ENCODE assay signal across 8 mouse cellular contexts in the genomic region with DNA sequence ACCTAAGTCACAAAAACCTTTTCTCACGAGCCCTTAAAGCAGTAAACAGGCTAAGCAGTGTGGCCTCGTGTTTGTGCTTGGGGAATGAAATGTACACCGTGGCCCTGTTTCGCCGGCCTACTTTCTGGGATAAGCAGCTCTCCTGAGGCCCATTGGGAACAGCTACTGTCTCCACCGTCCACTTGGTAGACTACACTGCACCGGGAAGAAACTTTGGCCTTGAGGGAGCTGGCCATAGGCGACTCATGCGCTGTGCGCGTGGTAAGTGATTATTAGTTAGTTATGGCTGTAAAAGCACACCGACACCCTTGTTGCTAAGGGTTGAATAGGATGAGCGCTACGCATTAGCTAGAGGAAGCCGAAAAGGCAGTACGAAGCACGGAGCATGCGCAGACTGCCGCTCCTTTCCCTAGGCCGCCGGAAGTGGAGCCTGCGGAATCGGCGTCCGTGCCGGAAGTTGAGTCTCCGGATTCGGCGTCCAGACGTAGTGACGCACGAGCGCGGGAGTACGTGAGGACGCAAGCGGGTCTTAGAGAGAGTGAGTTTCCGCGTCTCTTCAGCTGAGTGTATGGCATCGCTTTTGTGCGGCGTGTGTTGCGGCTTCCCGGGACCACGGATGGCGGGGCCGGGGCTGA. TPM values are rescaled to one million over a fixed set of nuclear protein-coding genes. Genes with fewer than 3 reads are reported as not detected.
DNase-seq lines count a peak whose midpoint lies in the region; ATAC-seq and TF ChIP-seq lines count a peak whose summit lies in the region.

TSS of gene Rhbdd1 (plus strand) at position 342 of the 635 bp plus-strand sequence.

- peak; percentile 97 for ATAC-seq in activated CD4-positive, CD25-positive, alpha-beta regulatory T cell, adult 4 months

- no peak for TF ChIP-seq CTCF in cortical plate, adult 2 months (IDR thresholded peaks at IDR 0.05; ENCODE audit: extremely low read depth, insufficient read depth, low read length)

- peak; percentile 94 for TF ChIP-seq POLR2A in cortical plate, adult 2 months (IDR thresholded peaks at IDR 0.05; ENCODE audit: extremely low read depth, insufficient read depth, low read length)

- peak within 1 kb of the TSS; percentile 89 for H3K27ac ChIP-seq in cortical plate, adult 2 months (ENCODE audit: insufficient read depth, low read length)

- peak within 1 kb of the TSS; percentile 46 for H3K4me3 ChIP-seq in cortical plate, adult 2 months (ENCODE audit: insufficient read depth, low read length)
- H3K4me3 ChIP-seq in megakaryocyte, embryonic 14.5 days (replicated peaks), result peak within 1 kb of the TSS; percentile 97

- peak; percentile 92 to 94 for DNase-seq in gastrocnemius, adult 8-10 months (ENCODE audit: low spot score in 2 of 2)
- DNase-seq in hindlimb bud, embryonic 11.5 days (ENCODE audit: extremely low spot score, low read depth, low spot score), result peak; percentile 93
- DNase-seq in left cerebral cortex, adult 8-10 months (ENCODE audit: low spot score in 2 of 2), result peak; percentile 95 to 96
- DNase-seq in right cerebral cortex, postnatal 10 days (ENCODE audit: low spot score in 2 of 2), result peak; percentile 98 to 99
- peak; percentile 97 for DNase-seq in urinary bladder, postnatal 25 days (ENCODE audit: low spot score)

- H3K9me3 ChIP-seq in megakaryocyte, embryonic 14.5 days, result no peaks in the 10 kb centered on the region

- peaks cover 7% of the 10 kb centered on the region for H3K27me3 ChIP-seq in megakaryocyte, embryonic 14.5 days (replicated peaks)

- H3K36me3 ChIP-seq in megakaryocyte, embryonic 14.5 days (replicated peaks; ENCODE audit: low read length), result peaks cover 12% of the 10 kb centered on the region

- H3K4me1 ChIP-seq in cortical plate, adult 2 months (ENCODE audit: control insufficient read depth, insufficient read depth, low read length), result no peaks in the 10 kb centered on the region
- peaks cover 26% of the 10 kb centered on the region for H3K4me1 ChIP-seq in megakaryocyte, embryonic 14.5 days

RNA-seq across cellular contexts. Expression of gene Rhbdd1, which starts in this region (rescaled TPM):
- 10 to 100 TPM; 13.5 to 18.1 TPM for polyA plus RNA-seq in activated CD4-positive, CD25-positive, alpha-beta regulatory T cell, adult 4 months (2017; shearing (Covaris generic))
- polyA plus RNA-seq in cortical plate, adult 2 months (2012; rRNA removed), result 6.7 and 7.3 TPM in 2 replicates
- 1 to 10 TPM; 7.6 to 8.7 (median 8.0) TPM for total RNA-seq in gastrocnemius, adult 8-10 months (2022)
- total RNA-seq in left cerebral cortex, adult 8-10 months (2022), result 10 to 100 TPM in 1 of 4 experiments, 1 to 10 TPM in 3; 8.5 to 10.5 (median 9.4) TPM
- 1.2 TPM in 1 of 2 replicates, not detected in the other for polyA plus RNA-seq in megakaryocyte, embryonic 14.5 days (2012; ENCODE audit: insufficient read depth, low replicate concordance)

Comparison
In these comparisons a context has a peak if more than half of its experiments do, and no peak if none do; other contexts are left out.
1. Peak in every context shown above with its lines: DNase-seq, ATAC-seq, H3K4me3 ChIP-seq and H3K27ac ChIP-seq.